Mouse (Mus musculus) ES-Bruce4 (cell line): ENCODE measurements around the gene Rsph6a. TPM values are rescaled to one million over a fixed set of nuclear protein-coding genes. Genes with fewer than 3 reads are reported as not detected.

Experiments used
- H3K27ac ChIP-seq: 2 replicates; pipeline ENCODE4 v1.5.1; 2012; ENCODE audit warnings: low read length, inconsistent platforms; ENCODE audit not compliant: insufficient read depth
- H3K27me3 ChIP-seq: 2 replicates; pipeline ENCODE4 v1.6.1; 2012; ENCODE audit warnings: mild to moderate bottlenecking, low read length, inconsistent platforms; ENCODE audit not compliant: control insufficient read depth, poor library complexity, insufficient read depth, severe bottlenecking
- H3K36me3 ChIP-seq: 2 replicates; pipeline ENCODE4 v1.6.1; 2012; ENCODE audit warnings: inconsistent platforms, mild to moderate bottlenecking, low read length, moderate library complexity; ENCODE audit not compliant: control insufficient read depth, poor library complexity, insufficient read depth, severe bottlenecking
- H3K4me1 ChIP-seq: one replicate; pipeline ENCODE4 v1.8.1; 2011; ENCODE audit warnings: low read length; ENCODE audit not compliant: control insufficient read depth, insufficient read depth
- H3K4me3 ChIP-seq: 2 replicates; pipeline ENCODE4 v1.5.1; 2011; ENCODE audit warnings: low read depth, mild to moderate bottlenecking, low read length
- H3K9ac ChIP-seq: 2 replicates; pipeline ENCODE4 v1.6.1; 2012; ENCODE audit warnings: low read depth, mild to moderate bottlenecking, inconsistent platforms; ENCODE audit not compliant: poor library complexity, severe bottlenecking
- H3K9me3 ChIP-seq: replicated peaks from 2 replicates; pipeline ENCODE4 v1.6.1; 2012; ENCODE audit warnings: mild to moderate bottlenecking, low read length, inconsistent platforms; ENCODE audit not compliant: control insufficient read depth, poor library complexity, insufficient read depth, severe bottlenecking
- CTCF ChIP-seq: IDR thresholded peaks from one replicate; pipeline ENCODE4 v1.8.1; 2011; ENCODE audit warnings: low read depth, low read length
- EP300 ChIP-seq: IDR thresholded peaks from 2 replicates; pipeline ENCODE4 v1.6.1; 2011; ENCODE audit warnings: low read depth, low read length; ENCODE audit not compliant: insufficient read depth
- POLR2A ChIP-seq: IDR thresholded peaks from one replicate; pipeline ENCODE4 v1.8.1; 2011; ENCODE audit warnings: low read length; ENCODE audit not compliant: insufficient read depth
- polyA plus RNA-seq: library from polyadenylated mRNA; stranded (reverse); fragments of >200 nt; gene quantifications from 2 replicates; pipeline ENCODE4 v1.2.4, GENCODE M21; 2011; ENCODE audit warnings: low read depth; ENCODE audit not compliant: missing spikeins, insufficient read depth, insufficient read length

Gene Rsph6a
- polyA plus RNA-seq, 1 experiment = not detected

- no peaks in the 10 kb centered on the region for H3K9me3 ChIP-seq
- H3K4me3 ChIP-seq = peak overlapping the region; percentile 51; the same call in 1 of the 2 replicates
- H3K27me3 ChIP-seq = no peaks in the 10 kb centered on the region
- H3K4me1 ChIP-seq = peaks cover 4% of the 10 kb centered on the region
- H3K36me3 ChIP-seq = peaks cover 9% of the 10 kb centered on the region
- no peak for TF ChIP-seq POLR2A
- no peak for TF ChIP-seq EP300
- no peak for TF ChIP-seq CTCF
- no peak overlapping the region for H3K27ac ChIP-seq
- H3K9ac ChIP-seq = no peak overlapping the region
These were observed 31.0 kb downstream of the Rsph6a start for GRCm38 (mm10) chr7:19085495-19085894.

GRCm38 (mm10) chr7:19086042-19086441 is 31.6 kb downstream of the Rsph6a start:
- no peak for TF ChIP-seq CTCF
- H3K27ac ChIP-seq = no peak overlapping the region
- peaks cover 3% of the 10 kb centered on the region for H3K36me3 ChIP-seq
- no peaks in the 10 kb centered on the region for H3K9me3 ChIP-seq
- H3K9ac ChIP-seq = no peak overlapping the region
- peak overlapping the region; percentile 51 for H3K4me3 ChIP-seq
- H3K27me3 ChIP-seq = no peaks in the 10 kb centered on the region
- H3K4me1 ChIP-seq = peaks cover 4% of the 10 kb centered on the region

- H3K9ac ChIP-seq = no peak overlapping the region
- H3K4me1 ChIP-seq = peaks cover 4% of the 10 kb centered on the region
- TF ChIP-seq CTCF (no peak), POLR2A (no peak), EP300 (no peak)
- H3K4me3 ChIP-seq = no peak overlapping the region
- H3K27me3 ChIP-seq = no peaks in the 10 kb centered on the region
- no peaks in the 10 kb centered on the region for H3K36me3 ChIP-seq
- H3K9me3 ChIP-seq = no peaks in the 10 kb centered on the region
- no peak overlapping the region for H3K27ac ChIP-seq
These were observed 32.3 kb downstream of the Rsph6a start for GRCm38 (mm10) chr7:19086760-19087159.

- Histone ChIP-seq H3K27me3 (no peaks in the 10 kb centered on the region), H3K4me3 (no peak overlapping the region), H3K9ac (no peak overlapping the region), H3K9me3 (no peaks in the 10 kb centered on the region), H3K36me3 (no peaks in the 10 kb centered on the region), H3K27ac (no peak overlapping the region), H3K4me1 (peaks cover 4% of the 10 kb centered on the region)
- no peak for TF ChIP-seq POLR2A
- TF ChIP-seq CTCF = peak; percentile 87
These were observed 34.3 kb downstream of the Rsph6a start for GRCm38 (mm10) chr7:19088813-19089212.

GRCm38 (mm10) chr7:19091913-19092312 is 37.4 kb downstream of the Rsph6a start:
- no peak for TF ChIP-seq EP300
- no peak for TF ChIP-seq POLR2A
- TF ChIP-seq CTCF = no peak
- Histone ChIP-seq H3K36me3 (no peaks in the 10 kb centered on the region), H3K27me3 (no peaks in the 10 kb centered on the region), H3K9ac (peak overlapping the region; percentile 52), H3K4me3 (peak overlapping the region; percentile 72), H3K9me3 (no peaks in the 10 kb centered on the region), H3K27ac (no peak overlapping the region), H3K4me1 (no peaks in the 10 kb centered on the region)

- Histone ChIP-seq H3K36me3 (no peaks in the 10 kb centered on the region), H3K27ac (no peak overlapping the region), H3K4me3 (peak overlapping the region; percentile 72)
These were observed 38.1 kb downstream of the Rsph6a start for GRCm38 (mm10) chr7:19092381-19093173.

More at GRCm38 (mm10) chr7:19092381-19093173, 38.1 kb downstream of the Rsph6a start:
- H3K4me1 ChIP-seq = no peaks in the 10 kb centered on the region
- no peaks in the 10 kb centered on the region for H3K27me3 ChIP-seq
- peak; percentile 36 for TF ChIP-seq POLR2A
- TF ChIP-seq CTCF = no peak
- no peaks in the 10 kb centered on the region for H3K9me3 ChIP-seq
- H3K9ac ChIP-seq = peak overlapping the region; percentile 52
